Mouse (Mus musculus): Measurements from ENCODE around the gene Il12rb1.
"Not testable (repeated sequence)": the region's sequence is repeated elsewhere in the genome, so short reads cannot be mapped to it uniquely, and the experiment has no call there.

Il12rb1 gene

DNA sequence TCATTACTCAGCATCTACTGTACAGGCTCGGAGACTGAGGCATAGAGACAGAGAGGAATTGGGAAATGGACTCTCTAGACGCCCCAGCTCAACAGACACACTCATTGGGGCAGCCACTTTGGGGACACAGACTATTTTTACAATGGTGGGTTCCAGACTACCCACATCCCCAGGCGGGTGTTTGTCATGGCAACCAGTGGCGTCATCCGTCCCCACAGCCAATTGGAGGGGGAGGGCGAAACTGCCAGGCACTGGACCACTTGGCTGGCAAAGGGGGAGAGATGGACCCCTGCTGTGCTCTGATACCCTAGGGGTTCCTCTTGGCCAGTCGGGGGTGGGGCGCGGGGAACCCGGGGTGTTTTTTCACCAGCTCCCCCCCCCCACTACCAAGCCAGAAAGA lies 7.6 kb upstream of the Il12rb1 start:
- DNase-seq (ENCODE audit: low read depth), result no peak

- no peak for DNase-seq (ENCODE audit: low read depth)
Measured at GRCm38 (mm10) chr8:70801156-70801555, 7.1 kb upstream of the Il12rb1 start.

DNA sequence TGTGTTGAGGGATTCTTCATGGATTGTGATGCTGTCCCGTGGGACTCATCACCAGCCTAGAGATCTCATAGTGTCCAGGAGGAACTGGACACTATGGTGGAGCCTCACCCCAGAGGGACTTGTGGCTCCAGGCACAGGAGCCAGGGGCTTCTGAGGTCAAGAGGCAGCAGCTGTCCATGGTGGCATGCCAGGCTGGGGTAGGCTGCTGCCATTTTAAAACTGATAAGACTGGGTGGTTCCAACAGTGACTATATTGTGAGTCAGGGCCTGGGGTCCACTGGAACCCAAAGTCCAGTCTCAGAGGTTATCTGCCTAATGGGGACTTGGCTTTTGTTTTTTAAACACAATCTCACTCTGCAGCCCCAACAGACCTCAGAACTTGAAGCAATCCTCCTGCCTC lies 6.4 kb upstream of the Il12rb1 start:
- DNase-seq (ENCODE audit: low read depth), result no peak

DNA sequence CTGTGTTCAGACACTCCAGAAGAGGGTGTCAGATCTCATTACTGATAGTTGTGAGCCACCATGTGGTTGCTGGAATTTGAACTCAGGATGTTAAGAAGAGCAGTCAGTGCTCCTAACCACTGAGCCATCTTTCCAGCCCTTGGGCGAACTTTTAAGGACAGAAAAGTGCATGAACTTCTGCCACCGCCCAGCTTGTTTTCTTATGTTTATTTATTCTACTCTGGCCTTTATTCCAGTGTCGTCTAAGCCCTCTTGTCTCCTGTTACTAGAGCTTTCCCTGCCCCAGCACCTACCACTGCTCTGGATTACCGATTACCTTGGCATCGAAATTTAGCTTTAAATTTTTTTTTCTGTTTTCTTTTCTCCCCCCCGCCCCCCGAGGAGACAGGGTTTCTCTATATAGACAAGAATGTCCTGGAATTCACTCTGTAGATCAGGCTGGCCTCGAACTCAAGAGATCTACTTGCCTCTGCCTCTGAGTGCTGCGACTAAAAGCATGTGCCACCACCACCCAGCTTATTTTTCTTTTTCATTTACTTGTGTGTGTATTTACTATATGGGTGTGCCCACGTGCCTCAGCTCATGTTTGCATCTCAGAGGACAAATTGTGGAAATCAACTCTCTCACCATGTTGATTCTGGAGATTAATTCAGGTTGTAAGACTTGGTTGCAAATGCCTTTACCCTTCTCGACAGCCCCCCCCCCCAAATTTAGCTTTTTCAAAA lies 5.3 kb upstream of the Il12rb1 start:
- DNase-seq (ENCODE audit: low read depth), result no peak

DNA sequence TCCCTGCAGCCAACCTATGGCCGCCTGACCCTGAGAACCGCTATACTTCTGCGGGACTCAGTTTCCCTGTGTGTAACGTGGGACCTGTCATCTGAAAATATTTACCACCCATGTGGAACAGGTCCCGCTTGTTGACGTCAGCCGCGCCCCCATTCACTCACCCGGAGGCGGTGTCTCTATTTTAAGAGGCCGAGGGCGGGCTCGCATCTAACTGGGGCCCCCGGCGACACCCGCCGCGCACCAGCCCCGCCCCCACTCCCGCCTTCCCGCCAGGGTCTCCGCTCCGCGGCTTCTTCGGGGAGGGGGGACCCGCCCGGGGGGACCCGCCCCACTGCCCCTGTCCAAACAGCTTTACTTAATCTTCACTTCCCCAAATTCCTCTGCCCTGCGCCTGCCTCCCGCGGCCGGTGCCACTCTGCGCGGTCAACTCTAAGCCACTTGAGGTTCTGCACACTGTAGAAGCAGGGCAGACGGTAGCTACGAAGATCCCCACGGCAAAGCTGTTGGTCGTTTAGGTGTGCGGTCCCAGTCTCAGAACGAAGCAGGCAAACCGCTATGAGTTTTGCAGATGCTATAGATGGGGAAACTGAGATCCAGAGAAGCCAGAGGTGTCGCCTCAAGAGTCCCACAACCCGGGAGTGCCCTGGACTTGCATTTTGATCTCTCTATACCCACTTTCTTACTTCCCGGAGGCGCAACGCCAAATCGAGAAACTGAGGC lies 4.3 kb upstream of the Il12rb1 start:
- DNase-seq (ENCODE audit: low read depth), result no peak

GRCm38 (mm10) chr8:70804481-70805206 lies 3.6 kb upstream of the Il12rb1 start, which contains the start of gene Mast3:
Mast3 (minus strand) TSS chr8:70805054.
- peak; percentile 69 for DNase-seq (ENCODE audit: low read depth)

DNA sequence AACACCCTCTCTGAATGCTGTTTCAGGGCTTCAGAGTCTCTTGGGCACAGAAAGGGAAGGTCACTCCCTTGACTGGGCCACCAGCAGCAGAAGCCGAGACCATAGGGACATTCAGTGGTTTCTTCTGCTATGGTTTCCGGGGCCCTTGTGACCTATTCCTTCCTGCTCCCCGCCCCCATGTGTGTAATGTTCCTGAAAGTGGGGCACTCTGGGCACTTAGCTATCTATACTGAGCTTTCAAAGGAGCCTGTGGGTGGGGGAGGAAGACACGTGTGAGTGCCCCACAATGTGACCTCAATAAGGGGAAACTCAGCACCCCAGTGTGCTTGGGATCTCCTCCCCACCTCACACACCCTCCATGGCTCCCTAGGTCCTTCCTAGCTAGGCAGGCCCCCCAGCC lies 1.7 kb upstream of the Il12rb1 start:
- no peak for DNase-seq (ENCODE audit: low read depth)

- no peak for DNase-seq (ENCODE audit: low read depth)
Measured at GRCm38 (mm10) chr8:70807304-70807703, 945 bp upstream of the Il12rb1 start.

DNA sequence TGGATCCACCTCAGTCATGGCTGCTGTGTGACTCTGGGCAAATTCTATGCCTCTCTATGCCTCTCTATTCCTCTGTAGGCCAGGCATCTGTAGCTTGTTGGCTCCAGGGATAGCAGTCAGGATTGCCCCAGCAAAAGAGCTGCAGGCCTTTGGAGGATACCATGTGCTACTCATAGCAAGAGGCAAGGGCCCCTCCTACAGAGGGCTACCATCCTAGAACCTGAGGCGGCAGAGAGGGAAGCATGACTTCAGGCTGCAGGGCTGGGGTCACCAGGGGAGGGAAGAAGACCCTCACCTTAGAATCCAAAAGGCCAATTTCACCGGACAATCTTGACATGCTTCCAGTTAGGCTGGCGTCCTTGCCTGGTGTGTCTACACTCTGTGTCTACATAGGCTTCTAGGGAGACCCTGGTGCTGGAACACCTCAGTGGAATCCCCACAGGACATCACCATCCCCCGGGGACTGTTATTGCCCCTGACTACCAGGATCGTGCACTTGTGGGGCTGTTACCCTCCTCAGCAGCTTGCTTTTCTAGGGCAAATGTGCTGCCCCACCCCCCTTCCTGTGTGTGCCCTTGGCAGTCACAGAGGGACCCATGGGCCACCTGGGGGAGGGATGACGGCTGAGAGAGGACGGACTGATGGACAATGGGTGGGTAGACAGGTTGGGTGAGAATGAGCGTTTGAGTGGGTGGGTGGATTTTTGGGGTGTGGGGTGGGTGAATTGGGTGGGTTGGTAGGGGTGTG lies 879 bp downstream of the Il12rb1 start:
- no peak for DNase-seq (ENCODE audit: low read depth)

DNA sequence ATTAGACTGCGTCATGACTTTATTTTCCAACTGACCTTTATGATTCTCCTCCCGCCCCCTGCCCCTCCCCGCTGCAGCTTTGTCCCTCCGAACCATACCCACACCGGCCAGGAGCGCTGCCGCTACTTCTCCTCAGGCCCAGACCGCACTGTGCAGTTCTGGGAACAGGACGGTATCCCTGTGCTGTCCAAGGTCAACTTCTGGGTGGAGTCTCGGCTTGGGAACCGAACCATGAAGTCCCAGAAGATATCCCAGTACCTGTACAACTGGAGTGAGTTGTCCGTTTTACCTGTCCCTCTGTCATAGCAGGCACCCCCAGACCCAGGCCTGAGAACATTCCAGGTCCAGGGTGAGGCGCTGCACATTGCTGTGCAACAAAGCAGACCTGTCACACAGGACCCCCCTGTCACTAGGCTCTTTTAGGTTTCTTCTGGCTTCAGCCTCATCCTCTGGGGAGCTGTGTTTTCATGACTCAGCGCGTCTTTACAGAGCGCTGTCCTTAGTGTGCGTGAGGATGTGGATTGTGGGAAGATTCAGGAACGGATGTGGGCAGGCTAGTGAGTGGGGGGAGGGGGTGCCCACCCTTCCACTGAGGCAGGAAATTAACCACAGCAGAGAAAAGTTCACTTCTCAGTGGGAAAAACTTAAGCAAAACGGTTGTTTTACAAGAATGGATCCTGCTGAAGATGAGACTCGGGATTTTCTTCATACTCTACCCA lies 2.9 kb downstream of the Il12rb1 start:
- no peak for DNase-seq (ENCODE audit: low read depth)

DNA sequence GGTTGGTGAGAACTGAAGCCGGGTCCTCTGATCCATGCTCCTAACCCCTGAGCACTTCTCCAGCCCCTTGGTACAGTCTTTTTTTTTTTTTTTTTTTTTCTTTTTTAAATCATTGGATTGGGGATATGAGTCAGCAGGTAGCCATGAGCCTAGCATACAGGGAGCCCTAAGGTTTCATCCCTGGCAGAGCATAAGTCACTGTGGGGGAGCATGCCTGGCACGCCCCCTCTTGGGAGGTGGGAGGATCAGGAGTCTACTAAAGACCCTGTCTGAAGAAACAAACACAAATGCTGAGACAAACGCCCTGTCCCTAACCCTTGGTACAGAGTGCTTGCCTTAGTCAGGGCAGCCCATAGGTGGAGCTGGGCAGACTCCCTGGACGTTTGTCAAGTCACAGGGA lies 3.8 kb downstream of the Il12rb1 start:
- DNase-seq (ENCODE audit: low read depth), result no peak

- no peak for DNase-seq (ENCODE audit: low read depth)
Measured at GRCm38 (mm10) chr8:70812885-70813284, 4.6 kb downstream of the Il12rb1 start.

- peak; percentile 47 for DNase-seq (ENCODE audit: low read depth)
Measured at GRCm38 (mm10) chr8:70816679-70817078, 8.4 kb downstream of the Il12rb1 start.

GRCm38 (mm10) chr8:70820101-70820935 lies 12.1 kb downstream of the Il12rb1 start:
- no peak for DNase-seq (ENCODE audit: low read depth)

DNA sequence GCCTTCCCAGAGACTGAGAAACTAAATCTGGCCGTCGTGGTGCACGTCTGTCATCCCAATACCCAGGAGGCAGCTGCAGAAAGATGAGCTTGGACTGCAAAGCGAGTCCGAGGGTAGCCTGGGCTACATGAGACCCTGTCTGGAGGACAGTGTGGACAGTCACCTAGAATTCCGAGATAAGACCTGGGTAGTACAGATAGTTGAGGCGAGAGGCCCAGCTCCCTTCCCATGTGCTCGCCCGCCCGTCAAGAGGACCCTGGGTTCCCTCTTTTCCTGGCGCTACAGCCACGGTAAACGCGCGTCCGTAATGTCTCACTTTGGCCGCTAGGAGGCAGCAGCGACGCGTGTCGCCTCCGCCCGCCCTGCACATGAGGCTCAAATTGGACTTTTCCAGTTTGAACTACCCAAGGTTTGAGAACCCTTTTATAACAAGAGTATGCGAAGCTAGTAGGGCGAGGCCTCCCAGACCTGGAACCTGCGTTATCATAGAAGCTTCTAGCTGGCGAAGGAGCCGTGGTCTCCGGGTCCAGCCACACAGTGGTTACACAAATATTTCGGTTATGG lies 13.2 kb downstream of the Il12rb1 start:
- DNase-seq (ENCODE audit: low read depth), result no peak

DNA sequence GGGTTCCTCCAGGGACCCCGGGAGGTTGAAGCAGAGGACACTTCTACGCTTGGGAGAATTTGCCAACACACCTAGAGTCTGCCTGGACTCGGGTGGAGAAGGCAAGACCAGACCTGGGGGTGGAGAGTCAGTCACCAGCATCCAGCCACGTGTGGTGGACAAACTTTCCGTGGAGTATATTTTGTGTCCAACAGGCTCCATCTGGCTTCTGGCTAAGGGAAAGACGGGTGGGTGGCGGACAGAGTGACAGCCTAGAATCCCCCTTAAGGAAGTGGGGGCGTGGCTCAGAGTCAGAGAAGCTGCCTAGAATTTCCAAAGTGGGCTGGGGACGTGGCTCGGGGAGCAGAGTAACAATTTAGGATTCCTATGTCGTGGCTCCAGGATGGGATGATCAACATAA lies 13.7 kb downstream of the Il12rb1 start:
- no peak for DNase-seq (ENCODE audit: low read depth)

DNA sequence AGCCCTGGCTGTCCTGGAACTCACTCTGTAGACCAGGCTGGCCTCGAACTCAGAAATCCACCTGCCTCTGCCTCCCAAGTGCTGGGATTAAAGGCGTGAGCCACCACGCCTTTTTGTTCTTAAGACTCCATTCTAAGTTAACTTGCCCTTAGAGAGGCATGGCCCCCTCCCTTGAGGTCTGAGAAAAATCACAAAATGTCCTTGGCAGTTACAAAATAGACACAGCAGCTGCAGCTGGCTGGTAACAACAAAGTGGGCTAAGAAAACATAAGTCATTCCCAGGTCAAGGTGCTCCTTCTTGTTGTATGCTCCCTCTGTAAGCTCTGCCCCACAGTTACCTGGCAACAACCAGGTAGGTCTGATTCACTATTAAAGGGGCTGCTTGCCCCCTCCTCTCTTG lies 14.3 kb downstream of the Il12rb1 start:
- DNase-seq (ENCODE audit: low read depth), result not testable (repeated sequence)

DNA sequence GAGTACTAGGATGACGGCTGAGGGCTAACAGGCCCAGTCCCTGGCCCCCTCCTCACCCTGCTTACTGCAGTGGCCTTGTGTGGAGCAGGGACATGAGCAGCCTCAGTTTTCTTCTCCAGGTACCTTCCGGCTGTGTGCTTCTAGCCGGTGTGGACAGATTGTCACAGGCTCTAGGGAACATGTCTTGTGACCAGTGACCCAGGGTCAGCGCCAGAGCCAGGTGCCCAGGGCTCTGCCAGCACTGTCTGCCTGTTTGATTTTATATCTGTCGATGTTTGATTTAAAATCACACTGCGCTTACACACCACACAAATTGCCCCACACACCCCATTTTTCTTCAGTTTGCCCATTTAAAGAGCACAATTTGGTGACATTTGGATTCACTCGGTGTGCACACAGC lies 15.6 kb downstream of the Il12rb1 start:
- DNase-seq (ENCODE audit: low read depth), result no peak

DNA sequence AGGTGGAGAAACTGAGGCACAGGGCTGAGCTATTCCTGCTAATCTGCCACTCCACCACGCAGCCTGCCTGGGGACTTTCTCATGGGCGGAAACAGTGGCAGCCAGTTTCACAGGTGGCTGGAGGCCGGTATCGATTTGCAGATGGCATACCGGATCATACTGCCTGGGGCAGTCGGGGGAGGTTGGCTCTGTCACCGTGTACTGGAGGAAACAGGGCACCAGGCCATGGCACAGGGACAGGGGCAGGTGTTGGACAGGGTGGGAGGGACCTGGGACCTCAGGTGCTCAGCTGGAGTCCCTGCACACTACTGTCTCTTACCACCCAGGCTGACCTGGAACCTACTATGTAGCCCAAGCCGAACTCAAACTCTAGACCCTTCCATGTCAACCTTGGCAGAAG lies 17.6 kb downstream of the Il12rb1 start:
- DNase-seq (ENCODE audit: low read depth), result no peak

GRCm38 (mm10) chr8:70827010-70827409 lies 18.8 kb downstream of the Il12rb1 start:
- no peak for DNase-seq (ENCODE audit: low read depth)
